Mouse (Mus musculus) ES-CJ7 (cell line): ENCODE measurements at regions not wholly inside any gene's neighbourhood (a gene's known extent, or its start where the extent isn't known, plus 50 kb on each side); places are given as distances from the start of the nearest gene placed in this dataset.
A peak's percentile ranks its signal among the peaks of the same experiment; 100 is the strongest.

Experiments used
- DNase-seq: peaks from one replicate; pipeline ENCODE4 v3.0.0; 2011; ENCODE audit warnings: low read depth, low spot score

DNA sequence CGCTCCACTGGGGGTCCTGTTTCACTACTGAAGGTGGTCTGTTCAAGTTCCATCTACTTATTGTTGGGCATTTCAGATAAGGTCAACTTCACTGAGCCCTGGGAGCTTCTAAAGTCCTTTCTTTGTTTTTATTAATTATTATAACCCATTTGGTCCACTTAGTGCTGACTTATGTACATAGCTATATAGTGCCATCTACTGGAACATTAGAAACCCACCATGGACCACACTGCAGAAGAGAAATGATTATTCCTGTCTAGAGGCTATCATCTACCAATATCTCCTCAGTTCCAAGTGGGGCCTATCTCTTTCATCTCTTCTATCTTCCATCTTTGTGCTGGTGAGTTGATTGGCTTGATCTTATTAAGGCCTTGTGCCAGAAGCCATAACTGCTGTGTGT, 294.8 kb downstream of the Gm9008 start:
- peak; percentile 9 for DNase-seq
